Mouse (Mus musculus): Measurements from ENCODE around the gene Chd2.

DNA sequence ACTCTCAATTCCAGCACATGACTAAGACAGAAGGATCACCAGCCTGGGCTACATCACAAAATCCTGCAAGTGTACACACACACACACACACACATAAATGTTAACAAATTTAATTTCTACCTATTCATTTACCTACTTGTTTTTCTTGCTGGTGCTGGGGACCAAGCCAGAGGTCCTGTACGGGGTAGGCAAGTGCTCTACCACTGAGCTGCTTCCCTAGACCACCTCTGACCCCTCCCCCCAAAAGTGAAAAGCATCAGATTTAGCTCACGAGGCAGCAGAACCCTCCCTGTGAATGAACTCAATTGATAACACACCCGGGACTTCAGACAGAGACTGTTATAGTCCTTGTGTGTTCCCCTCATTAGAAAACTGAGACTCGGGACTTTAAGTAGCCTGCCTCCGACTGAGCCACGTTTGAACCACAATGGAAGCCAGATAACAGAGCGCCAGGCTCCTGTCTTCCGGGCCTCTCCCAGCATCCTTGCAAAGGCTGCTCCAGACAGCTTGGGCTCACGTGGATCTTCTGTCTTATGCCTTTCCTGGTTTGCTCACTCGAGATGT lies 19.9 kb upstream of the Chd2 start:
- TF ChIP-seq CTCF (IDR thresholded peaks at IDR 0.05; ENCODE audit: control insufficient read depth, insufficient read depth, insufficient read length) (no peak), MAX (IDR thresholded peaks at IDR 0.05) (no peak)
